Mouse (Mus musculus) inflammation-experienced regulatory T-cells, adult 6 months (primary cell): ENCODE measurements around the gene Rnf208. TPM values are rescaled to one million over a fixed set of nuclear protein-coding genes. Genes with fewer than 3 reads are reported as not detected.
"Not testable (repeated sequence)": the region's sequence is repeated elsewhere in the genome, so short reads cannot be mapped to it uniquely, and the experiment has no call there.

Experiments used
- ATAC-seq: one replicate; pipeline ENCODE4 v1.8.0; 2017
- polyA plus RNA-seq, 3 experiments: library from polyadenylated mRNA; unstranded; fragments of 100-300 nt; shearing (Covaris generic); gene quantifications; one replicate each; pipeline ENCODE4 v1.2.1; 2017

The Rnf208 gene
- polyA plus RNA-seq, 3 experiments from 2014 or later = 0.53 to 1.6 (median 0.99) TPM

DNA sequence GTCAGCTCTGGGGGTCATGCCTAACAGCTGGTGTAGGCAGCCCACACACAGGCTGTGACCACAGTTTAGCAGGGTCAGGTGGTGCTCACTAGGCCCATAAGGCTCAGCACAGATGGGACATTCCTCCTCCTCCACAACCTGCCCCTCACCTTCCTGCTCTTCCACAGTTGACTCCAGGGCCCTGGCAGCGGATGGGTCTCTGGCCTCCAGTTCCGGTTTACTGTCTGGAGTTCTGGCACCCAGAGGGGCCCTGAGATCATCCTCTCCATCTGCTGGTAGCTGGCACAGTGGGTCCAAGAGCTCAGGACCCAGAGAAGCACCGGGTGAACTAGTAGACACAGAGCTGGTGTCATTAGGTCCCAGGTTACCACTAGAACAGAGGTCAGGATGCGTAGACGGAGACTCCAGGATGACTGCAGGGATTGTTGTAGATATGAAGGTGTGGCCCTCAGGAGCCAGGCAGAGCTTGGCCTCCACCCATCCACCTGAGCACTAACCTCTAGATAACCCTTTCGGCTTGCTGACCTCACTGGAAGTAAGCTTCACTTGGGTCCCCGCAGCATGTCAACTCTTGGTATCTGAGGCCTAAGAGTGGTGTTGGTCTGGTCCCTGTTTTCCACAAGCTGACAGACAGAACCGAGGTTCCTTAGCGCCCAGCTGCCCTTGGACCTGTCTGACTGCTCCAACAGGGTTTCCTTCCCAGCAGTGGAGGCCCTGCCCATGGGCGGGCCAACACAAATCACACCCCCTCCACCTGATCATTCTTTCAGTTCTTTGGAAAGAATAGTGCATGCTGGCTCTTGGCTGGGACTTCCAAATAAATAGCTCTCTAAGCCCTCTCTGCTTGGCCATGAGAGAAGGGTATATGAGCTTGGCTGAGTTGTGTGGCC lies 4.4 kb downstream of the Rnf208 start, which contains the start of gene AL732309.1:
Gene AL732309.1 (minus strand): TSS at position 681 of the 890 bp plus-strand sequence.
- no peak for ATAC-seq

DNA sequence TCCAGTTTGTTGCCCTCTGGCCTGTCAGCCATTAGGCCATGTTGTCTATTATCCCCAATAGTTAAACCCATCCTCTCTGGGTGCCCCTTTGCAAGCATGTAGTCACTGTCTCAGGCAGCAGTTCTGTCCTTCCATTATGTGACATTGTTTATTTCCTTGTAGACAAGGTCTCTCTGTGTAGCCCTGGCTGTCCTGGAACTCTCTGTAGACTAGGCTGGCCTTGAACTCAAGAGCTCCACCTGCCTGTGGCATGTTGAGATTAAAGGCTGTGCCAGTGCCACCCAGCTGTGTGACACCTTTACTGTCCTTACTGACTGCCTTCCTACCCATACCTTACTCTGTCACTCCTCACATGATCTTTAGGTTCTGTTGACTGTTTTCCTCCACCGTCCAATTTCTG lies 10.3 kb downstream of the Rnf208 start:
- ATAC-seq = no peak

DNA sequence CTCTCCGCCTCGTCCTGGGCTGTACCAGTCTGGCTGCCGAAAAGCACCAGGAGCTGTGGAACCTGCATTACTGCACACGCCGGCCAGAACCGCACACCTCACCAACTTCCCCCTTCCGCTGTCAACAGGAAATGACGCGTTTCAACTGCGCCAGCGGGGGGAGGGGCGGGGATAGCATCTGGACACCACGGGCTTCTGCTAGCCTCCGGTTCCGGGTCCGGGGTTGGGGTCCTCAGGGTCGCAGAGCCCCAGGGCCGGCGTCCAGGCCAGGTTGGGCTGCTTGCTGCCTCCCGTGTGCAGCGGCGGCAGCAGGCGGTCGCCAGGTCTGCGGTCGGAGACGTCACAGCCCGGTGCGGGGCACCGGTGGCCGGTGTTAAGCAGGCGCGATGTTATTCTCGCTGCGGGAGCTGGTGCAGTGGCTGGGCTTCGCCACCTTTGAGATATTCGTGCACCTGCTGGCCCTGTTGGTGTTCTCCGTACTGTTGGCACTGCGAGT lies 13.3 kb downstream of the Rnf208 start, which contains the start of gene Tmem203:
Gene Tmem203 (plus strand): TSS at position 156 of the 496 bp plus-strand sequence.
- peak; percentile 87 for ATAC-seq

DNA sequence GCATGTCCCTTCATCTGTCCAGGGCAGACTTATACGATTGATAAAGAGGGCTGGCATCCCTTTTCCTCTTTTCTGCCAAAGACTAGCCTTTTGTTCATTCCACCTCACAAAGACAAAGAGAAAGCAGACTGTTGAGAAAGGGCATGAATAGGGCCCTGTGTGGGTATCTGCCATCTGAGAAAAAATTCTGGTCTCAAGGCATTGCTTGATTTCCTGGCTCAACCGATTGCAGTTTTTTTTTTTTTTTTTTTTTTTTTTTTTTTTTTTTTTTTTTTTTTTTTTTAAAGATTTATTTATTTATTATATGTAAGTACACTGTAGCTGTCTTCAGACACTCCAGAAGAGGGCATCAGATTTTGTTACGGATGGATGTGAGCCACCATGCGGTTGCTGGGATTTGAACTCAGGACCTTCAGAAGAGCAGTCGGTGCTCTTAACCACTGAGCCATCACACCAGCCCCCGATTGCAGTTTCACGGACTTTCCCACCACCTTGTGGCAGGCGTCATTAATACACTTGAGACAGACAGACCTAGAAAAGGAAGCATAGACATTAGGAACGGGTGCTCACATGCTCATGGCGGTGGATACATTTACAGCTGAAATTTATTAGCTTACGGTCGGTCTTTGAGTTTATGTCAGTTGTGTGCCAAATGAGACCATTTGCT lies 14.5 kb downstream of the Rnf208 start:
- ATAC-seq = not testable (repeated sequence)

DNA sequence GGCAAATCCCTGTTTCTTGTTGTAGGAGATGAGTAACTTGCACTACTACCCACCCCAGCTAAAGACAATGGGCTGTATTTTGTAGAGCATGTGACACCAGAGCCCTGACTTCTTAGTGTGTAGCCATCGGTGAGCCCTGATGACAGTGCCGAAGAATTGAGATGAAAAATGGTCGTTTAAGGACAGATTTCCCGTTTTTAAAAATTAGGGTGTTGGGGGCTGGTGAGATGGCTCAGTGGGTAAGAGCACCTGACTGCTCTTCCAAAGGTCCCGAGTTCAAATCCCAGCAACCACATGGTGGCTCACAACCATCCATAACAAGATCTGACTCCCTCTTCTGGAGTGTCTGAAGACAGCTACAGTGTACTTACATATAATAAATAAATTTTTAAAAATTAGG lies 15.2 kb downstream of the Rnf208 start:
- not testable (repeated sequence) for ATAC-seq

DNA sequence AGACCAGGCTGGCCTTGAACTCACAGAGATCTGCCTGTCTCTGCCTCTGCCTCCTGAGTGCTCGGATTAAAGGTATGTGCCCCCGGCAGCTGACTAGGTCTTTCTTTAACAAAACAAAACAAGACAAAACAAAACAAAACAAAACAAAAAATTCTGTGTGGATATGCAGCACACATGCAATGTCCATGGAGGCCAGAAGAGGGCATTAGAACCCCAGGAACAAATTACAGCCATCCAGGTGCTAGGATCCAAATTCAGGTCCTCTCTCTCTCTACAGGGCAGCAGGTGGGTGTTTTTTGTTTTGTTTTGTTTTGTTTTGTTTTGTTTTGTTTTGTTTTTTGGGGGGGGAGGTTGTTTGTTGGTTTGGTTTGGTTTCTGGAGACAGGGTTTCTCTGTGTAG lies 16.8 kb downstream of the Rnf208 start:
- no peak for ATAC-seq

DNA sequence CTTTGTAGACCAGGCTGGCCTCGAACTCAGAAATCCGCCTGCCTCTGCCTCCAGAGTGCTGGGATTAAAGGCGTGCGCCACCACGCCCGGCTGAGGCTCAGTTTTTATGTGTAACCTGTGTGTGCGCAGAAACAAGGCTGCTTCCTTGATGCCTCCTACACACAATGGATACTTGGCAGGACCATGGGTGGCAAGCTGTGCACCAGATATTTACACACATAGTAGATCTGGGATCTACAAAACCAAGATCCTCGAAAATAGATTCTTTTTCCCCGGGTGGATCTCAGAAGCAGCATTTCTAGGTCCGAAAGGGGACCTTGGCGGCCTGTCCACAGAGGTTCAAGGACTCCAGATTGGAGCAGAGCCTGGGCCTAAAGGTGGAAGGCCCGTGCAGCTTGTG lies 19.8 kb downstream of the Rnf208 start:
- no peak for ATAC-seq

DNA sequence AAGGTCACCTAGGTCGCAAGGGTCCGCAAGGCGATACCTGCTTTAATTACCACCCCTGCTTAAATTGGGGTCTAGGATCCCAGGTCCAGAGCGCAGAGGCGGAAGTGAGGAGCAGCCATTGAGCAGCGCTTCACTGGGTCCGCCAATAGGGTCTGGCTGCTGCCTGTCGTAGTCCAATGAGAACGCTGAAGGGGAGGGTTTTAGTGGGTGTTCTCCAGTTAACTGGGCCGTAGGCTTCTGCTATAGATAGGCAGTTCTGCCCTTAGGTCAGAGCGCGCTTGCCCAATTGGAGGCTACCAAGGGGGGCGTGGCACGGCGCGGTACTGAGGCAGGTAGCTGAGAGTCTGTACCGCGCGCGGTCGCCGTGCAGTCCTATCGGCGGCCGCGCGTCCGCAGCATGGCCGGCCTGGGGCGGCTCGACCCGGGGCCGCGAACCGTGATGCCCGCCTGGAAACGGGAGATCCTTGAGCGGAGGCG lies 20.3 kb downstream of the Rnf208 start, which contains the start of gene Tprn:
Gene Tprn (plus strand): TSS at position 328 of the 477 bp plus-strand sequence.
- ATAC-seq = peak; percentile 99

DNA sequence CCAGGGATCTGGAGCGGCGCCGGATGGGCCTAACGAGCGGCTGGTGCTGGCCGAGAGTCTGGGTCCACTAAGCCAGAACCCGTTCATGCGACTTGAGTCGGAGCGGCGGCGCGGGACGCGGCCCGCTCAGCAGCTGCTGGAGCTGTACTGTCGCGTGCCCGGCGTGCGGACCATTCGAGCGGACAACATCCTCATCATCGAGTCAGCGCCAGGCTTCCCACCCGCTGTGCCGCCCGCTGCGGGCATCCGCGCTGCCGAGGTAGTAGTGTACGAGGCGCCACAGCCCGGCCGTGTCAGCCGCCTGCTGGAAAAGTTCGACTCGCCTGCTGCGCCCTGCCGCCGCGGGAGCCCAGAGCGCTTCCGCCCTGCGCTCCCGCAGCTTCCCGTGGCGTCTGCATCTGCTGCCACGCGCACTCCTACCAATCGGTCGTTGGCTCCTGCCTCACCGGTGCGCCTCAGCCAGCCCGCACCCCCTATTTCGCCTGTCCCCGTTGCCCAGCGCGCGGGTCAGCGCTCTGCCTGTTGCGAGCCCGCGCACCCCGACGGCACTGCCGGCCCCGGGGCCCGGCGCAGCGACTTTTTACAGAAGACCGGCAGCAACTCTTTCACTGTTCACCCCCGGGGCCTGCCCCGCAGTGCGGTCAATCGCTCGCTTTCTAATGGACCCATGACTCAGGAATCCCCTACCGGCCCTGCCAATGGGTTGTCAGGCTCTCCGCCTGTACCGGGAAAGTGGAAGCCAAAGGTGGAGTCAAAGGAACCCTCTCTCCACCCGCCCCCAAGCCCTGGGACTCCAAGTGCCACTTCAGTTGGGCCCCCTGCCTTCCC lies 21.0 kb downstream of the Rnf208 start:
- peak; percentile 53 for ATAC-seq

DNA sequence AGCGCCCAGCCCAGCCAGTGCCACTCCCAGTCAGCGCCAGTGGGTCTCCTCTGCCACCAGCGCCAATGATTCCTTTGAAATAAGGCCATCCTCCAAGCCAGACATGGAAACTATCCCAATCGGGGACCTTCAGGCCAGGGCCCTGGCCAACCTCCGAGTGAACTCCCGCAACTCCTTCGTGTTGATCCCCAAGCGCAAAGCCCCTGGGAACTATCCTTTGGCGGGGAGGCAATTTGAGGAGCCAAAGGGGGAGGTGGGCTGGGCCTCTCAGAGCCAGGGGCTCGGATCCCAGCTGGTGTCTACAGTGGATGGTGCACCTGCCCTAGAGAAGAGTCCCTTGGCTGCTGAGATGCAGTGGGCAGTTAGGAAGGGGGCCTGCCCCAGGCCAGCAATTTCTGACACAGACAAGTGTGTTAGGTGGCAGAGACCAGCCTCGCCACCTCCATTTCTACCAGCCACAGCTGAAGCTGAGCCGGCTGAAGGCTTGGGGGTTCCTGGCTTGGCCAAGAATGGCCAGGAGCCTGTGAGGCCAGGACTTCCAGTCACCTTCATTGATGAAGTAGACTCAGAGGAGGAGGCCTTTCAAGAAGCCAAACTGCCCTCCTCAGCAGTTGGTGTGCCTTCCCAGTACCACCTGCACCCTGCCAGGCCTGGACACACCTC lies 21.7 kb downstream of the Rnf208 start:
- no peak for ATAC-seq

DNA sequence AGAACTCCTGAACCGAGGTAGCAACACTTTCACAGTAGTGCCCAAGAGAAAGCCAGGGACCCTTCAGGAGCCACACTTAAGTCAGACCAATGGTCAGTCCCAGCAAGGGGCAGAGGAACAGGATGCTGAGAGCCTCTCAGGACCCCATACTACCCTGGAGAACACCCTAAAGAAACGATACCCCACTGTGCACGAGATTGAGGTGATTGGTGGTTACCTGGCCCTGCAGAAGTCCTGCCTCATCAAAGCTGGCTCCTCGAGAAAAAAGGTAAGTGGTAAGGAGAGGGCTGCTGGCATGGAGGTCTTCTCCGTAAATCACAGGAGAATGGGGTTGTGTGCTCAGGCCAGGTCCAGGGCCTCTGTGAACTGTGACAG lies 22.2 kb downstream of the Rnf208 start:
- ATAC-seq = no peak

DNA sequence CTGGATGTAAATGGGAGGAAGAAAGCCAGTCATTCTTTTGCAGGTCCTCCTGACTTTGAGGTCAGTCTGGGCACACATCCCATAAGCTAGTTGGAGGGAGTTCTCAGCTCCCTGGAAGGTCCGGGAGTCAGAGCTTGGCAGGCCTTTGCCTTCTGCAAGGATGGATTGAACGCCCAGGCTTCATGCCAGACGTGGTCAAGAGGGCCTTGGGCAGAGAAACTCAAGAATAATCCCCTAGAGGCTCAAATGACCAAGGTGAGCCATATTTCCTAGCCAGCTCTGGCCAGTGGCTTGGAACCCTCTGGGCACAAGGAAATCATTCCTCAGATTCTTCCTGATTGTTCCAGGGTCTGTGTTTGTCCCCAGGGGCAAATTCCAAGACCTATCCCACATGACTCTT lies 22.8 kb downstream of the Rnf208 start:
- ATAC-seq = no peak

DNA sequence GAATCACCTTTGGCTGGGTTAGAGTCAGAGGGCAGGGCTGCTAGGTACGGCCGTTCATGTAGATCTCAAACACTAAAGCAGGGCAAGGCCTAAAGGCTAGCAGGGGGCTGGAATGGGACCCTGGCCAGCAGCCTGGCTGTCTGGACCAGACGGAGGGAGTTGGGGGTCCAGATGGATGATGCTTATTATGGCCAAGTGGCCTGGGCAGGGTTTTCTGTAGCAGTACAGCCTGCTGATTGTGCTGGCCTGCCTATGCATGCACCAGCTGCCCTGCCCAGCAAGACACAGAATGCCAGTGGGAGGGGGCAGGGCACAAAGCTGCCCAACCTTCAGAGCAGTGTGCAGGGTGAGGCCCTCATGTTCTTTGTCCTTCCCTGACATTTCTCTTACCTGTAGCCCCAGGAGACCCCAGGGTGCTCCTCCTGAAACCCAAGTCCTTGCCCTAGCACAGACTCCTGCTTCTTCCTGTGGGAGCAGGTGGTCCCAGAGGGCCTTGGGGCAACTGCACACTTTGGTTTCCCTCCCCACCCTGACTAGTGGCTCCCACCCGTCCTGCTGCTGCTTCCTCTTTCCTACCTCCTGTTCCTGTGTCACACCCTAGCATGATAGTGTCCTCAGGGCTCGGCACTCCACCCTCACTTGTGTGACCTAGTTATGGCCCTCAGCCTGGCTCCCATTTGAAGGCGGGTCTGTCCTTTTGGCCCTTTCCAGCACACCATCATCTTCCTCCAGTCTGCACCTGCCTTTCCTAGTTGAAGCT lies 24.0 kb downstream of the Rnf208 start:
- ATAC-seq = no peak

DNA sequence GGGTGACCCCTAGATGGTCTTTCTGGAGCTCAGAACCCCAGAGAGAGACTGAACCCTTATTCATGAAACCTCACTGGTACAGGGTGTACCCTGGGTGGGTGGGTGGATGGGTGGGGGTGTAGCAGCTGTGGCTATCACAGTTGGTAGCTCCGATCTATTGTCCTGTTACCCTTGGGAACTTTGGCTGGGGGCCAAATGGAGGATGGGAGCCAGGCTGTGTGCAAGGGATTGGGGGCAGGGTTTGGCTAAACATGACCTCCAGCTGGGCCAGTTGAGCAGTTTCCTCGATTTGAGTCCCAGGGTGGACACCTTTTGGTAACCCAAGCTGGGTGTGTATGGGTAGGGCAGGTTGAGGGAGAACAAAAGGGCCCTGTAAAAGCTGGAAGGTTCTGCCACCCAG lies 24.7 kb downstream of the Rnf208 start:
- ATAC-seq = no peak

DNA sequence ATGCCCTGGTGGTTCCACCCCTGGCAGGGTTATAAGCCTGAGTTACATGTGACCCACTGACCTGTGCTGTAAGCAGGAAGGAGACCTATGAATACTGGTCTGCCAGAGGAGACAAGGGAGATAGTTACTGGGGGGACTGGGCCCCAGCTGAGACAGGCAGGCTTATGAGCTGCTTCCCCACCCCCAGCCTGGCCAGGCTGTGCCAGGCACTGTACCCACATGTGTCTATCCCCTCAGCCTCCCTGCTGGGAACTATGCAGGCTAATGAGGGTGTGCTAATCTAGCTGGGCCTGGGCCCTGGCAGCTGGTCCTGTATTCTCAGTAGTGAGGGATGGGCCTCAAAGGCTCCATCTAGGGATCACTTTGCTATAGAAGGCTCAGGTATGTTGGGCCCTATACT lies 25.2 kb downstream of the Rnf208 start:
- no peak for ATAC-seq

DNA sequence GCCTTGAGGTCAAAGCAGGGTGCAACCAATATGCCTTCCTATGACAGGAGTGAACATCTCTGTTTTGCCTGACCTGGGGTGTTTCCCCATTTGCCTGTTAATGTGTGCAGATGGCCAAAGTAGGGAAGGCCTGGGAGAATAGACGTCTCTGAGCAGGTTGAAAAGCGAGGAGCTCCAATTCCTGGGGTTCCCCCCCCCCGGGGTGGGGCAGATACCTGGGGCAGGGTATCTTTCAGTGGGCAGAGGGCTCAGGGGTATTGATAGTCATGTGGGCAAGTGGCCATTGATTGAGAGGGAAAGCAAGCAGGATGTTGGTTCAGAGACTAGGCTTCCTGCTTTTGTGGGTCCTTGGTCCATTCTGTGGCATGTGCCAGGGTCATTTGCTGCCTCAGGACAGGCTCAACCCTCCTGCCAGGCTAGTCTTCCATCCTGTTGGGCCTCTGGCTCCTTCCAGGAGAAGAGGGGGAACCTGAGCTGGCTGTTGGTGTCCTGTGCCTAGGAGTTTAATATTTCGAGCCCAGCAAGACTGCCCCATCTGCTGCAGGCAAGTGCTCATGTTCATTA lies 25.8 kb downstream of the Rnf208 start:
- no peak for ATAC-seq

DNA sequence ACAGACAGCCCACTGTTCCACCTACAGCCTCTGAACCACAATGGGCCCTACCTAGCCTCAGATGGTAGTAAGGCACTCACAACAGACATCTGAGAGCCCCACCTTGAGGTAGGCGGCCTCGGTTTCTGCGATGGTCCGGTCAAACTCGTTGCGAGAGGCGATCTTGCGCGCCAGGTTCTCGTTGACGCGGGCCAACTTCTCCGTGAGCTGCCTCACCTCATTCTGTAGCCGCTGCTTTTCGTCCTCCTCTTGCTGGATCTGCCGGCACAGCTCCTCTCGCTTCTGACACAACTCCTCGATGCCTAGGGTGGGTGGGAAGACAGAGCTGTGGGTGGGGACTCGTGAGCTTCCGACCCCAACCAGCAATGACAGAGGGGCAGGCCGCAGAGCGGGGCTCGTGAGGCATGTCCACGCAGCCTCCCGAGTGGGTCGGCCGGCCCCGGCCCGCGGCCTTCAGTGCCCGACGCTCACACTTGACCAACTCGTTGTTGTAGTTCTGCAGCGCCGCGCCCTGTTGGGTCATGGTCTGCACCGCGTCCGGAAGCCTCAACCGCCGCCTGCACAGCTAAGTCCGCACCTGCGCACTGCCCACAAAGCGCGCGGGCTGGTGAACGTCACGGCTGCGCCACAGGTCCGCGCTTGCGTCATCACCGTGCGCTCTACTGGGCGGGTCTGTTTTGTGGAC lies 29.9 kb downstream of the Rnf208 start, which contains the start of the genes Ssna1 and Anapc2:
Gene Ssna1 (minus strand): TSS at position 612 of the 685 bp plus-strand sequence.
Gene Anapc2 (plus strand): TSS at position 652 of the 685 bp plus-strand sequence.
- peak; percentile 93 for ATAC-seq

DNA sequence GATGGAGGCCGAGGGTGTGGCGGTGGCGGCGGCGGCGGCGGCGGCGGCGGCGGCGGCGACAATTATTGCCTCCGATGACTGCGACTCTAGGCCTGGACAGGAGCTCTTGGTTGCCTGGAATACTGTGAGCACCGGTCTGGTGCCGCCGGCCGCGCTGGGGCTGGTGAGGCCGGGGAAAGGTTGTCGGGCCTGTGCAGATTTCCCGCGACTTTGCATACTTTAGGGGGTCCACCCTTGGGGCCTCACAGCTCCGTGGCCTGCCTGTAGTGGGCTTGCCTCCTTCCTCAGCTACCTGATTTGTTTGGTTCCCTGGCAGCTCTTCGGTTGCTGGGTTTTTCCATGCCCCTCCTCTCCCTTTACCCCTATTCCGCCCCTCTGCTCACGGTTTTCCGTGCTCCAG lies 30.5 kb downstream of the Rnf208 start:
- peak; percentile 2 for ATAC-seq

DNA sequence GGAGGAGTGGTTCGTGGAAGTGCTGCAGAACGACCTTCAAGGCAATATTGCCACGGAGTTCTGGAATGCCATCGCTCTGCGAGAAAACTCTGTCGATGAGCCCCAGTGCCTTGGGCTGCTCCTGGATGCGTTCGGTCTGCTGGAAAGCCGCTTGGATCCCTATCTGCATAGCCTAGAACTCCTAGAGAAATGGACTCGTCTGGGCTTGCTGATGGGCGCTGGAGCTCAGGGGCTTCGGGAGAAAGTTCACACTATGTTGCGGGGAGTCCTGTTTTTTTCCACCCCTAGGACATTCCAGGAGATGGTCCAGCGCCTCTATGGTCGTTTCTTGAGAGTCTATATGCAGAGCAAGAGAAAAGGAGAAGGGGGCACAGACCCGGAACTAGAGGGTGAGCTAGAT lies 31.0 kb downstream of the Rnf208 start:
- ATAC-seq = no peak
